ENCODE assay signal across 8 mouse cellular contexts in the genomic region with DNA sequence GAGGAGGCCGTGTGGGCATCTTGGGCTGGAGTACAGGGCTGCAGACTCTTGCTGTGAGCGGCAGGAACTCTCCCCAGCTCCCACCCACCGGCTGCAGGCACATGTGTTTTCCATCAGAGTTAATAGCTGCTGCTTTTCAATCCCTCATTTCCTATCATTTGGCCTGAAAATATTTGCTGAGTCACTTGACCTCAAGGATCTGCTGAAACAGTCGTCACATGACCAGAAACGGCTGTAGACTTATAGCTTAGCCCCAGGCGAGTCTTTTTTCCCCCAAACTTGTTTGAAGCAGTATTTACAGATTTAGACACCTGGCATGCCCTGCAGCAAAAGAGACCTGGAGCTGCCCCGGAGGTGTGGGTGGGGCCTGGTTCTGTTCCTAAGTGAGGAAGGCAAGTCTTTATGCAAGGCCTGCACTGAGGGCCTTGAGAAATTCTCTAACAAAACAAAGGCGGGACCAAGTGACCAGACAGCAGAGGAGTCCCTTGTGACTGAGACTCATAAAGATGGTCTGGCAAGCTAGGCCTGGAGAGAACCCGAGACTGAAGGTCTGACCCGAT. TPM values are rescaled to one million over a fixed set of nuclear protein-coding genes. Genes with fewer than 3 reads are reported as not detected.
DNase-seq lines count a peak whose midpoint lies in the region; ATAC-seq lines count a peak whose summit lies in the region.
"Had no signal": no experiment of that assay in that cellular context is flagged by ENCODE, and none has a peak within 500 bp of the region (broad histone marks: within the 10 kb centered on the region; RNA-seq: fewer than 3 reads in every experiment).

No protein-coding gene starts in this region.

- DNase-seq in Muller cell, postnatal 12 days (ENCODE audit: inconsistent ontology term), result peak; percentile 66
- DNase-seq in kidney, postnatal 14 days, result peak; percentile 74
- DNase-seq in mesoderm, embryonic 11.5 days (ENCODE audit: low read depth, low spot score), result peak; percentile 85
- no peak for DNase-seq in cerebellum, adult 9-11 months
- DNase-seq in layer of hippocampus, postnatal 25 days (ENCODE audit: extremely low spot score in 1 of 2, low spot score in 1 of 2), result no peak

- no peak overlapping the region for H3K4me3 ChIP-seq in brown adipose tissue, adult 24 weeks (ENCODE audit: insufficient read depth, low read depth, low read length)
- H3K4me3 ChIP-seq in heart, embryonic 11.5 days (ENCODE audit: low read depth, low read length), result no peak overlapping the region

- 37% methylated on average over 10 of the region's 10 CpGs for WGBS in heart, embryonic 11.5 days (ENCODE audit: insufficient replicate concordance)

- H3K4me1 ChIP-seq in brown adipose tissue, adult 24 weeks (ENCODE audit: control insufficient read depth, insufficient read depth, insufficient read length, low read length), result peaks cover 6% of the 10 kb centered on the region; the same call in 1 of the 2 replicates
- peaks cover 3% of the 10 kb centered on the region; the same call in 1 of the 2 replicates for H3K4me1 ChIP-seq in heart, embryonic 11.5 days (ENCODE audit: control insufficient read depth, insufficient read depth, low read length)

- no peak overlapping the region for H3K4me2 ChIP-seq in heart, embryonic 11.5 days

- ATAC-seq in heart, embryonic 11.5 days (replicated peaks; ENCODE audit: insufficient number of reproducible peaks, low FRiP score, low TSS enrichment), result 0 out of 2 replicates have a peak, but pooled peaks have one; percentile 37

- H3K9me3 ChIP-seq in heart, embryonic 11.5 days (replicated peaks; ENCODE audit: control insufficient read depth, low read length), result no peaks in the 10 kb centered on the region

- H3K27me3 ChIP-seq in heart, embryonic 11.5 days (ENCODE audit: control insufficient read depth, insufficient read depth, low read length), result no peaks in the 10 kb centered on the region

- peak overlapping the region; percentile 19; the same call in 1 of the 2 replicates for H3K27ac ChIP-seq in brown adipose tissue, adult 24 weeks (replicated peaks; ENCODE audit: low read depth, low read length)
- no peak overlapping the region; the same call in 1 of the 2 replicates for H3K27ac ChIP-seq in heart, embryonic 11.5 days (ENCODE audit: low read depth, low read length)
- H3K27ac ChIP-seq: liver, embryonic 14.5 days had no signal

- H3K36me3 ChIP-seq in heart, embryonic 11.5 days (ENCODE audit: control insufficient read depth, insufficient read depth, low read length), result no peaks in the 10 kb centered on the region

- no peak overlapping the region for H3K9ac ChIP-seq in heart, embryonic 11.5 days (ENCODE audit: low read depth, low read length)
- H3K9ac ChIP-seq: liver, embryonic 14.5 days had no signal

RNA-seq across cellular contexts. Expression of a gene that starts 44.9 kb away (rescaled TPM):
- 23.0 and 28.5 TPM in 2 replicates for polyA plus RNA-seq in brown adipose tissue, adult 24 weeks (2012; ENCODE audit: insufficient read depth, insufficient read length, missing spikeins)
- 0.83 and 1.1 TPM in 2 replicates for polyA plus RNA-seq in heart, embryonic 11.5 days (2014; fragmentation: Nextera tagmentation; extraction: Ambion mirVana)
- not detected for total RNA-seq in layer of hippocampus, postnatal 25 days (2021)

Comparison
In these comparisons a context has a peak if more than half of its experiments do, and no peak if none do; other contexts are left out.
1. DNase-seq: peak in Muller cell, postnatal 12 days (single experiment), kidney, postnatal 14 days (single experiment) and mesoderm, embryonic 11.5 days (single experiment); none in cerebellum, adult 9-11 months (single experiment) and layer of hippocampus, postnatal 25 days (0 of 2).
2. RNA of a gene that starts 44.9 kb away (polyA plus RNA-seq): 23.0 to 28.5 TPM in brown adipose tissue, adult 24 weeks; 0.83 to 1.1 TPM in heart, embryonic 11.5 days; every median in the first group is over 10 times any median in the second.